Mouse (Mus musculus) embryonic stem cell, embryonic (primary cell): Measurements from ENCODE around the gene Ndrg2.

Experiments
- CTCF ChIA-PET, 4 experiments: fragments of 300-600 bp in 2 of 4; fragments of 350-600 bp in 2 of 4; sonication (Branson Sonifier 250); formaldehyde crosslinking; loops; one replicate each; lab custom pipeline; 2022; ENCODE audit warnings: inconsistent platforms in 2 of 4; lab: Charles Lee
- POLR2A ChIA-PET, 4 experiments: fragments of 300-600 bp in 2 of 4; fragments of 350-600 bp in 2 of 4; sonication (Branson Sonifier 250); formaldehyde crosslinking; loops; one replicate each; lab custom pipeline; 2022; ENCODE audit warnings: antibody characterized with exemption in 4 of 4, inconsistent platforms in 1 of 4; lab: Charles Lee

Gene Ndrg2

DNA sequence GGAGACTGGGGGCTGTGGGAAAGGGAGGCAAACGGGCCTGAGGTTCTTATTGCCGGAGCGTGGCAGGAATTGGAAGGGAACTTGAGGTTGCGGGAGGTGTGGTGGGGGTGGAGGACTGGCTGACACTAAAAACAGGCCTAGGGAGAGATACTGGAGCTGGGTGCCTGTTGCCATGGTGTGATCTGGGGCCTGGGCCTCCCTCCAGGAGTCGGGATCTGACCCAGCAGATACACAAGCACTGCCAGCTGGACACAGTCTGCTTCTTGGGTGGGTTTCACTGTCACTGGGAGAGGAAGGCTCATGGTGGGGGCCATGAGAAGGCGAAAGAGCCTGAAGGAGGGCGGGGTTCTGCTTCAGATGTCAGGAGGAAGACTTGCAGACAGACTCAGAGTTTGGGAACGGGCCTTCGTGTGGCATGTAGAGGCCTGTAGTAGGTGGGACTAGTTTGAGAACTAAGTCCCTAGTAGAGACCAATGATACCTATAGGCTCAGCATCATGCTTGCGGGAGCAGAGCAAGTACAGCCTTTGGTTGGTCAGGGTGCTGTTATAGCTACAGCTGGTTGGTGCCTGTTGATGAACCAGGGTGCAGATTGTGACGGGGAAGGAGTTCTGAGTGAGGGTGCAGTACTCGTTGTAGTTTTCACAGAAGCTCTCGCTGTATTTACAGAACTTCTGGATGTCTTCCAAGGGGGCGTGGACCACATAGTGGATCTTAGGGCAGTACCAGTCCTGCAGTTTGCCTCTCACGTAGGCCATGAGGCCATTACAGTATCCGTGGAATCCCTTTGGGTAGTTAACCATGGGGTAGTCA is 8.0 kb upstream of the Ndrg2 start:
- POLR2A ChIA-PET = interaction anchor here in 2 of 4 experiments (0.5 to 1.5 kb wide), 3 partner anchors 10 to 457 kb away, joined by 3 to 9 read pairs (median 8); partner anchors contain the start of gene Olfr1512 (in 1 of the 2)
- CTCF ChIA-PET = interaction anchor here in 1 of 4 experiments (0.9 kb wide), 1 partner anchor 10 kb away, joined by 3 read pairs; no protein-coding TSS in a partner anchor

DNA sequence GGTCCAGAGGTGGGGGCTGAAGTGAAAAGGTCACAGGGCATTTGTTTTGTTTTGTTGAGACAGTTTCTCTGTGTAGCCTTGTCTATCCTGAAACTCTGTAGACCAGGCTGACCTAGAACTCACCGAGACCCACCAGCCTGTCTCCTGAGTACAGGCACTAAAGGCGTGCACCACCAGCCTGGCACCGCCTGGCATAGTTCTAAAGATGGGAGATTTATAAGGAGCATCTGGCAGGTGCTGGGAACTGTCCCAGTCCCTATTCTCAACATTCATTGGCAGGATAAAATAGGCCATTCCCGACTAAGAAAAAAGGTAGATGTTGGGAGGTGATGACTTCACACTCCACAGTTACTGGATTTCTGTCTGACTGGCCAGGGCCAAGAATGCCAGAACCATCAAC is 5.0 kb upstream of the Ndrg2 start:
- ChIA-PET POLR2A (no interaction called here), CTCF (interaction anchor here in 1 of 4 experiments (1.2 kb wide), 1 partner anchor 99 kb away, joined by 3 read pairs; no protein-coding TSS in a partner anchor)

DNA sequence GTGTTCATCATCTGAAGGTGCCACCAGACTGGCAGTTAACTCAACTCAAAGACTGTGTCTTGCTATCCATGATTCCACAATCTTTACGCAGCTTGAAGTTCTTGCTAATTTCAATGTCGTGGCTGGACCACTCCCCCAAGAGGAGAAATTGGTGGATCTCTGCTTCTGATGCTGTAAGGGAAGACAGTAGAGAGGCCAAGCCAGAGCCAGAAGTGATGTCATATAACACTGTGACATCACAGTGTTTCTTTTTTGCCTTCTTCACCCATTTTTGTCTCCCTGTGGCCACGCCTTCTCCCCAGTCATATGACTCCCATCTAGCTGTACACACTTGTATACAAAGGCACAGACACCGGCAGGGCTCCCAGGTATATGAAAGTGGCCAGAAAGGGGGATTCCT is 4.2 kb upstream of the Ndrg2 start, which contains the start of gene Tppp2:
TSS of gene Tppp2 (plus strand) at position 301 of the 400 bp plus-strand sequence.
- CTCF ChIA-PET = interaction anchor here in 3 of 4 experiments (0.6 to 1.2 kb wide), 4 partner anchors 14 to 99 kb away, joined by 3 to 4 read pairs (median 4); partner anchors contain the start of gene Tmem253 (in 1 of the 3)
- POLR2A ChIA-PET = interaction anchor here in 3 of 4 experiments (0.6 to 1.6 kb wide), 6 partner anchors 13 to 186 kb away, joined by 3 to 5 read pairs (median 3); partner anchors contain the start of genes Arhgef40 (in 1 of the 3) and Hnrnpc (in 1 of the 3)

- CTCF ChIA-PET = no interaction called here
- POLR2A ChIA-PET = interaction anchor here in 1 of 4 experiments (0.6 to 1.0 kb wide), 2 partner anchors 72 to 106 kb away, joined by 3 read pairs; no protein-coding TSS in a partner anchor
These were observed 2.6 kb upstream of the Ndrg2 start for GRCm38 (mm10) chr14:51916539-51916938.

DNA sequence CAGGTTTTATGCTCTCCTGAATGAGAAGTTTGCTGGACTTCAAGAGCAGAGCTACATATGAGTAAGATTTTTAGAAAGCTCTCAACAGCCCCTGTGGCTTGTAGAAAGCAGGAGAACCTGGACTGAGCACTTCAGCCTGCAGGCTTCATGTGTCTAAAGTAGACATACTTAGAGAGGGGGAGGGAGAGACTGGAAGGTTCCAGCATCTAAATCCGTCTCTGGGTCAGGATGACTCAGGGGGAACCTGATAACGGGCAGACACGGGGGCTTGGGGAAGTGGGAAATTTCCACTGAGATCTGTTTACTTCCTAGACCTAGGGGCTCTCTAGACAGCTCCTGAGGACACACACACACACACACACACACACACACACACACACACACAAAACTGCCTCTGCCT is 1.1 kb upstream of the Ndrg2 start:
- CTCF ChIA-PET = interaction anchor here in 2 of 4 experiments (1.2 to 3.2 kb wide), 2 partner anchors 11 to 105 kb away, joined by 3 to 27 read pairs; no protein-coding TSS in a partner anchor

DNA sequence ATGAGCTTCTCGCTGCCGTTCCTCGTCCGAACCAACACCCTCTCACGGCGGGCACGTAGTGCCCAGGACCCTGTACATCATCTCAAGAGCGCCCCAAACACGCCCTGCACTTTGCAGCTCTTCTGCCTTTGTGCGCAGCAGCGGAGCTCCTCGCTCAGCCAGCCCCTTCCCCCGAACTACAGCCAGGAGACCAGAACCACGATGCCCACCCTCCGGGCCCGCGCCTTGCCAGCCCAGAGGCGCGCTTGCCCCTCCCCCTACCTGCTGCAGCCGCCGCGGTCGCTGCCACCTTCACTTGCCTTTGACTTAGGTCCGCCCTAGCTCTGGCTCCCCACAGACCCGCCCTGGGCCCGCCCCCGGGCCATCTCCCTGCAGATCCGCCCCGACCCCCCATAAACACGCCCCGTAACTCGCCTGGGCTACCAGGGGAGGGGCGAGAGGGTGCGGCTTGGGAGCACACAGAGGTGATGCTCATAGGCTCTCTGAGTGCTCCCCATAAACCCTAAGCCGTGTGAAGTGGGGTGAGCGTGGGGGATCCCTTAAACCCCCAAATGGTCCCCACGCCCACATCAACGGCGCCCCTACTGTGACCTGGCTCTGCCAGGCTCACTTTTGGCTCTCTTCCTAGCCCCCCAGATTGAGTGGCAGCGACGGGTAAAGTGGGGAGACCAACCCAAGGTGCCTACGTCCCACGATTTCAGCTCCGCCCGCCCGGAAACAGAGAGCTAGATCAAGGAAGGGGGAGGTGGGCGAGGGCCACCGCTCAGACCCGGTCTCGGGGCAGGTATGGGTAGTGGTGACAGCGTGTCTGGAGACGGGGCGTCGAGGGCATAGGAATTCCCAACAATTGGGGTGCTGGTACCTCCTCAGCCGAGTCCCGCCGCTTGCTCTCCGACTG is 647 bp downstream of the Ndrg2 start:
- POLR2A ChIA-PET = interaction anchor here (0.5 to 4.2 kb wide), 57 partner anchors 8 to 599 kb away, joined by 3 to 65 read pairs (median 6); partner anchors contain the start of genes Hnrnpc (in 2 of the 4), Mettl17 (in 2 of the 4), Zfp219 (in 2 of the 4) and Arhgef40 (in 1 of the 4)
- CTCF ChIA-PET = interaction anchor here (0.5 to 3.2 kb wide), 17 partner anchors 9 to 816 kb away, joined by 3 to 27 read pairs (median 4); partner anchors contain the start of gene Mettl17 (in 1 of the 4)

More for the DNA sequence above, 1.1 kb upstream of the Ndrg2 start:
- POLR2A ChIA-PET = interaction anchor here in 2 of 4 experiments (0.8 to 4.2 kb wide), 9 partner anchors 10 to 132 kb away, joined by 3 to 28 read pairs (median 5); partner anchors contain the start of gene Mettl17 (in 1 of the 2)

GRCm38 (mm10) chr14:51912391-51913061 is 1.4 kb downstream of the Ndrg2 start:
- ChIA-PET CTCF (interaction anchor here (0.6 to 3.2 kb wide), 26 partner anchors 9 to 385 kb away, joined by 3 to 27 read pairs (median 4); partner anchors contain the start of gene Mettl17 (in 1 of the 4)), POLR2A (interaction anchor here (0.5 to 4.2 kb wide), 73 partner anchors 7 to 404 kb away, joined by 3 to 65 read pairs (median 5); partner anchors contain the start of genes Hnrnpc (in 2 of the 4), Mettl17 (in 2 of the 4), Zfp219 (in 2 of the 4) and Arhgef40 (in 1 of the 4))

DNA sequence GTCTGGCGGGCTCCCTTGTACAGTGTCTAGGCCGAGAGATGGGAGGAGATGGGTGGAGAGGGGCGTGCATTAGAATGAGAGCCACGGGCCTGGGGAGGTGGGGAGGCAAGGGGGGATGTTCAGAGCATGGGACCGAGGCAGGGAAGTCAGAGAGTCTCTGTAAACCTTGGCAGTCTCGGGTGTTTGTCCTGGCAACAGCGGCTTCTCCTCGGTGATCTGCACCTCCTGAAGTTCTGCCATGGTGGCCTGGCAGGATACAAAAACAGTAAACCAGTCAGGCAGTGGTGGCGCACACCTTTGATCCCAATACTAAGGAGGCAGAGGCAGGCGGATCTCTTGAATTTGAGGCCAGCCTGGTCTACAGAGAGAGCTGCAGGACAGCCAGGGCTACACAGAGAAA is 2.7 kb downstream of the Ndrg2 start:
- POLR2A ChIA-PET = interaction anchor here (0.7 to 4.2 kb wide), 25 partner anchors 7 to 229 kb away, joined by 3 to 65 read pairs (median 9); partner anchors contain the start of genes Mettl17 (in 2 of the 4), Zfp219 (in 2 of the 4), Hnrnpc (in 1 of the 4) and Rnase13 (in 1 of the 4)

GRCm38 (mm10) chr14:51906102-51906501 is 7.9 kb downstream of the Ndrg2 start:
- ChIA-PET CTCF (interaction anchor here in 2 of 4 experiments (0.6 to 4.5 kb wide), 8 partner anchors 13 to 421 kb away, joined by 3 to 26 read pairs (median 4); partner anchors contain the start of genes Arhgef40 (in 1 of the 2) and Slc39a2 (in 1 of the 2)), POLR2A (interaction anchor here in 2 of 4 experiments (0.6 to 3.7 kb wide), 11 partner anchors 7 to 230 kb away, joined by 3 to 30 read pairs (median 4); partner anchors contain the start of genes Ndrg2 (in 2 of the 2), Rpgrip1 (in 1 of the 2) and Zfp219 (in 1 of the 2))

More for the DNA sequence above, 2.7 kb downstream of the Ndrg2 start:
- CTCF ChIA-PET = interaction anchor here in 2 of 4 experiments (0.7 to 1.5 kb wide), 9 partner anchors 8 to 321 kb away, joined by 3 to 5 read pairs (median 3); no protein-coding TSS in a partner anchor

DNA sequence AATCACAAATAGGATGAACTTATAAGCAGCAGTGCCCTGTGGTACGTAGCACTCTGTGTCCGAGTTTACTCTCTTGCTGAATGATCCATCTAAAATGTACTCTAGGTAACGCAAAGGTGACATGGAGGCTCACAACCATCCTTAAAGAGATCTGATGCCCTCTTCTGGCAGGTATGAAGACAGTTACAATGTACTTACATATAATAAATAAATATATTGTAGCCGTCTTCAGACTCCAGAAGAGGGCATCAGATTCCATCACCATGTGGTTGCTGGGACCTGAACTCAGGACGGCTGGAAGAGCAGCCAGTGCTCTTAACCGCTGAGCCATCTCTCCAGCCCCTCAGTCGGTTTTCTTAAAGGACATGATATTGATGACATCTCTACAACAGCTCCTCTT is 9.3 kb downstream of the Ndrg2 start:
- POLR2A ChIA-PET = interaction anchor here in 3 of 4 experiments (0.8 to 3.7 kb wide), 34 partner anchors 9 to 210 kb away, joined by 3 to 30 read pairs (median 6); partner anchors contain the start of genes Hnrnpc (in 2 of the 3), Ndrg2 (in 2 of the 3), Zfp219 (in 2 of the 3) and Arhgef40 (in 1 of the 3)
- CTCF ChIA-PET = interaction anchor here in 3 of 4 experiments (0.5 to 4.5 kb wide), 22 partner anchors 8 to 1134 kb away, joined by 3 to 27 read pairs (median 4); partner anchors contain the start of genes Ndrg2 (in 3 of the 3), Arhgef40 (in 1 of the 3), Mettl17 (in 1 of the 3) and Slc39a2 (in 1 of the 3)

DNA sequence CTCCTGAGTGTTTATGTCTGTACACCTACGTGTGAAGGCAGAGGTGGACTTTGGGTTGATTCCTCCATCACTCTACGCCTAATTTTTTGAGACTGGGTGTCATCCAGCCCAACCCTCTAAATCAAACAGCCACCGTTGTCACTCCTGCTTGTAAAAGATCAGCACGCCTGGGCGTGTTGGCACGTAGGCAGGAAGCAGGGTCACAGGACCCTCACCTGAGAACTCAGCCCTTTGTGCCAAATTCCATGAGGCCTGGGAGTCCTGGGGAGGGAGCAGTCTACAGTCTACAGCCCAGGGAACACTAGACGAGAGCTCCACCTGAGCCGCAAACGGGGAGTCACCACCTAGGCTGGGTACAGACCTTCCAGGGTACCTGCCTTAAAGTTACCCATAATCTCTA is 10.2 kb downstream of the Ndrg2 start:
- POLR2A ChIA-PET = interaction anchor here (0.7 to 7.9 kb wide), 52 partner anchors 9 to 294 kb away, joined by 3 to 65 read pairs (median 4); partner anchors contain the start of genes Zfp219 (in 3 of the 4), Hnrnpc (in 2 of the 4), Mettl17 (in 2 of the 4) and Ndrg2 (in 2 of the 4)
- CTCF ChIA-PET = interaction anchor here (0.5 to 4.5 kb wide), 29 partner anchors 9 to 1135 kb away, joined by 3 to 27 read pairs (median 5); partner anchors contain the start of genes Ndrg2 (in 3 of the 4) and Mettl17 (in 1 of the 4)

- CTCF ChIA-PET = interaction anchor here (0.5 to 4.5 kb wide), 36 partner anchors 8 to 1553 kb away, joined by 3 to 27 read pairs (median 4); partner anchors contain the start of genes Ndrg2 (in 3 of the 4) and Mettl17 (in 1 of the 4)
- POLR2A ChIA-PET = interaction anchor here (0.5 to 7.9 kb wide), 51 partner anchors 9 to 439 kb away, joined by 3 to 65 read pairs (median 4); partner anchors contain the start of genes Zfp219 (in 3 of the 4), Hnrnpc (in 2 of the 4), Ndrg2 (in 2 of the 4) and Mettl17 (in 1 of the 4)
These were observed 10.9 kb downstream of the Ndrg2 start for GRCm38 (mm10) chr14:51902806-51903710.

GRCm38 (mm10) chr14:51899351-51899750 is 14.6 kb downstream of the Ndrg2 start:
- POLR2A ChIA-PET = interaction anchor here in 3 of 4 experiments (0.7 to 7.9 kb wide), 12 partner anchors 8 to 148 kb away, joined by 3 to 65 read pairs (median 4); partner anchors contain the start of genes Zfp219 (in 2 of the 3), Mettl17 (in 1 of the 3) and Ndrg2 (in 1 of the 3)

More at GRCm38 (mm10) chr14:51899351-51899750, 14.6 kb downstream of the Ndrg2 start:
- CTCF ChIA-PET = interaction anchor here in 1 of 4 experiments (0.7 to 1.0 kb wide), 2 partner anchors 9 to 109 kb away, joined by 3 to 4 read pairs; no protein-coding TSS in a partner anchor
